Mouse (Mus musculus): Measurements from ENCODE around the gene Olfr187. TPM values are rescaled to one million over a fixed set of nuclear protein-coding genes. Genes with fewer than 3 reads are reported as not detected.
"Not testable (repeated sequence)": the region's sequence is repeated elsewhere in the genome, so short reads cannot be mapped to it uniquely, and the experiment has no call there.

The Olfr187 gene
- total RNA-seq (2014; rRNA removed) (not detected in 2 replicates), polyA plus RNA-seq (2015; fragmentation: Nextera tagmentation; extraction: Ambion mirVana) (not detected in 2 replicates)

DNA sequence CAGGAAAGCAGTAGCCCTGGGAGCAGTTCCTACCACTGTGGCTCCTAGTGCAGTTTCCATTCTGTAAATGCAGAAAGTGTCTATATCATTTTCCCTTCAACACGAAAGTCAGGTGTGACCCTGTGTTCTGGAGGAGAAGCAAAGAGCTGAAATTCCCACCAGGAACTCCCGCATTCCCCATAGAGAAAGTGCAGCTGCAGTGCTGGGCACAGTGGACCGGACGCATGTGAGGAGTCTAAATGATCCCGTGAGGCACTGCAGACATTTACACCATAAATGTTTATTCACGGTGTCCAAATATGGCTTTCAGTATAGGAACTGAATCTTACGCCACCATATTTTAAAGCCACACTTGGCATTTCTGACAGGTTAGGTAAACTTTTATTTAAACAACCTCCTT, at the start of gene Olfr187:
Olfr187 (minus strand) TSS at position 58 of the 400 bp plus-strand sequence.
- no peak for DNase-seq (ENCODE audit: low spot score)
- Histone ChIP-seq H3K36me3 (ENCODE audit: insufficient read depth, low read length) (no peaks in the 10 kb centered on the region), H3K4me3 (ENCODE audit: low read length) (no peak within 1 kb of the TSS), H3K9me3 (ENCODE audit: low read length) (no peaks in the 10 kb centered on the region), H3K4me1 (ENCODE audit: insufficient read depth, low read length) (no peaks in the 10 kb centered on the region), H3K27me3 (ENCODE audit: insufficient read depth, low read length) (no peaks in the 10 kb centered on the region), H3K27ac (no peak within 1 kb of the TSS), H3K4me2 (ENCODE audit: low read depth, low read length) (no peak within 1 kb of the TSS), H3K9ac (replicated peaks; ENCODE audit: low read length) (no peak within 1 kb of the TSS)
- TF ChIP-seq CTCF (IDR thresholded peaks at IDR 0.05; ENCODE audit: low read depth) = no peak
- no peak for ATAC-seq
- 89% methylated on average over 7 of the region's 7 CpGs for WGBS

DNA sequence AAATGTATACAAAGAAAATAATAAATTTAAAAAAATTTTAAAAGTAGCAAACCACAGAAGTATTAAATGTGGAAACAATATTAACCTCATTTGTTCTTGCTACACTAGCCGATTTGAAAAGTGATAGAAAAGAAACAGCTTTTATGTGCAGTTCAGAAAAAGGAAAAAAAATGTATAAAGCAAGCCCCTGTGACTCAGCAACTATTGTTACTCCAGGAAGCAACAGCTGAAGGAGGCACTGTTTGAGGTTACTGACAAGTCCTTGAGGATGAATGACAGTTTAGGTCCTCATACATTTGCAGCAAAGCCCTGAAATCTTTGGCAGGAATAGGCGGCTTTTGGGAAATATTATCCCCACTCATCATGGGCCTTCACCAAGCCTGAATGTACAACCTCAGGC, 41.5 kb upstream of the Olfr187 start:
- not testable (repeated sequence) for H3K27ac ChIP-seq; H3K4me1 ChIP-seq (ENCODE audit: insufficient read depth, low read length); ATAC-seq; DNase-seq (ENCODE audit: low spot score); H3K4me2 ChIP-seq (ENCODE audit: low read depth, low read length); H3K36me3 ChIP-seq (ENCODE audit: insufficient read depth, low read length); H3K27me3 ChIP-seq (ENCODE audit: insufficient read depth, low read length); H3K9me3 ChIP-seq (ENCODE audit: low read length); H3K4me3 ChIP-seq (ENCODE audit: low read length); H3K9ac ChIP-seq (replicated peaks; ENCODE audit: low read length)
- 77% methylated on average over 2 of the region's 2 CpGs for WGBS

DNA sequence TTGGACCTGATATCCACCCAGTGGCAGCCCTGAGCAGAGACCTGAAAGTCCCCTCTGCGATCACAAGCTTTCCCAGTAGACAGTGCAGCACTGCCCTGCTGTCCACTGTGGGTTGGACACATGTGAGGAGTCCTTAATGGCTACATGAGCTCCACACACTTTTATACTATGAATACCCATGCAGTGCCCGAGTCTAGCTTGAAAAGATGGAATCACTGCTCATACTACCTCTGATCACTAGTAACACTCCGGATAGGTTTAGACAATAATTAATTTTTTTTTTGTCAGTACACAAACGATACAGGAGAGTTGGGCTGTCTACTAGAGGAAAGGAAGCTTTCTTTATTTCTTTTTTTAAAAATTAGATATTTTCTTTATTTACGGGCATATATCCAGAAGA, 38.3 kb upstream of the Olfr187 start, which contains the start of gene Olfr190:
Olfr190 (minus strand) TSS at position 101 of the 400 bp plus-strand sequence.
- WGBS = 90% methylated on average over 5 of the region's 5 CpGs
- Histone ChIP-seq H3K36me3 (ENCODE audit: insufficient read depth, low read length) (no peaks in the 10 kb centered on the region), H3K9me3 (ENCODE audit: low read length) (no peaks in the 10 kb centered on the region), H3K27ac (no peak within 1 kb of the TSS), H3K4me1 (ENCODE audit: insufficient read depth, low read length) (no peaks in the 10 kb centered on the region), H3K9ac (replicated peaks; ENCODE audit: low read length) (no peak within 1 kb of the TSS), H3K27me3 (ENCODE audit: insufficient read depth, low read length) (no peaks in the 10 kb centered on the region), H3K4me3 (ENCODE audit: low read length) (no peak within 1 kb of the TSS), H3K4me2 (ENCODE audit: low read depth, low read length) (no peak within 1 kb of the TSS)
- no peak for ATAC-seq
- DNase-seq (ENCODE audit: low spot score) = no peak
- no peak for TF ChIP-seq CTCF (IDR thresholded peaks at IDR 0.05; ENCODE audit: low read depth)

DNA sequence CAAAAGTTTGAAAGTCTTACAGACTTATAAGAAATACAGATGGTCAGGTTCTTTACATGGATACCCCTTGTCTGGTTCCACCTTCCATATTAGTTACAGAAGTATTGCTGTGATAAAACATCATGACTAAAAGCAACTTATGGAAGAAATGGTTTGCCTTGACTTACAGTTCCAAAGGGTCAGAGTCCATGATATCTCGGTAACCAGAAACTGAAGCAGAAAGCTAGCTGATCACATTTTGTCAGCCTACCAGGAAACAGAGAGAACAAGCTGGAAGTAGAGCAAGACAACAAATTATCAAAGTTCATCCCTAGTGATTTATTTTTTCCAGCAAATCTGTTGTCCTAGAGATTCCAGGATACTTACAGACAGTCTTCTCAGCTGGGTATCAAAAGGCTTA, 34.0 kb upstream of the Olfr187 start:
- WGBS = 93% methylated on average over 1 of the region's 1 CpGs
- no peak overlapping the region for H3K4me3 ChIP-seq (ENCODE audit: low read length)
- no peaks in the 10 kb centered on the region for H3K36me3 ChIP-seq (ENCODE audit: insufficient read depth, low read length)
- H3K9me3 ChIP-seq (ENCODE audit: low read length) = no peaks in the 10 kb centered on the region
- ATAC-seq (no peak), DNase-seq (ENCODE audit: low spot score) (no peak)
- H3K4me1 ChIP-seq (ENCODE audit: insufficient read depth, low read length) = no peaks in the 10 kb centered on the region
- H3K27ac ChIP-seq = no peak overlapping the region
- no peak for TF ChIP-seq CTCF (IDR thresholded peaks at IDR 0.05; ENCODE audit: low read depth)
- H3K4me2 ChIP-seq (ENCODE audit: low read depth, low read length) = no peak overlapping the region
- H3K27me3 ChIP-seq (ENCODE audit: insufficient read depth, low read length) = no peaks in the 10 kb centered on the region
- no peak overlapping the region for H3K9ac ChIP-seq (replicated peaks; ENCODE audit: low read length)

DNA sequence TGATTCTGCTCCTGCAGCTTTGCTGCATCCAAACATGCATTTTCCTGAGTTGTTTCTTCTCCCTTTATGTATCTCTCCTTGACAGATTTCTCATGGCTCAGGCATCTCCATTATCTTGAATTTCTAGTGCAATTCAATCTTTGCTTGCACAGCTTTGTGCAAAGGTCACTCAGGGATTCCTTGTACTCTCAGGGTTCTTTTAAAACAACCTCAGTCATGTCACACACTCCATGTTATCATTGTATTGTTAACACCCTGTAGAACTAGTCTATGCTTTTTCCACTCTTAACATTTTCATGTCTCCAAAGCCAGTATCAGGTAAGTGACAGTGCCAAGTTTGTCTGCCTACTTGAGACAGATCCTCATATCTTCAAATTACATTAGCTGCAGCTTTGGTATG, 32.2 kb upstream of the Olfr187 start:
- DNase-seq (ENCODE audit: low spot score) (no peak), ATAC-seq (no peak)
- TF ChIP-seq CTCF (IDR thresholded peaks at IDR 0.05; ENCODE audit: low read depth) = no peak
- Histone ChIP-seq H3K27me3 (ENCODE audit: insufficient read depth, low read length) (no peaks in the 10 kb centered on the region), H3K9me3 (ENCODE audit: low read length) (no peaks in the 10 kb centered on the region), H3K36me3 (ENCODE audit: insufficient read depth, low read length) (no peaks in the 10 kb centered on the region), H3K4me1 (ENCODE audit: insufficient read depth, low read length) (no peaks in the 10 kb centered on the region), H3K9ac (replicated peaks; ENCODE audit: low read length) (no peak overlapping the region), H3K27ac (no peak overlapping the region), H3K4me2 (ENCODE audit: low read depth, low read length) (no peak overlapping the region), H3K4me3 (ENCODE audit: low read length) (no peak overlapping the region)

DNA sequence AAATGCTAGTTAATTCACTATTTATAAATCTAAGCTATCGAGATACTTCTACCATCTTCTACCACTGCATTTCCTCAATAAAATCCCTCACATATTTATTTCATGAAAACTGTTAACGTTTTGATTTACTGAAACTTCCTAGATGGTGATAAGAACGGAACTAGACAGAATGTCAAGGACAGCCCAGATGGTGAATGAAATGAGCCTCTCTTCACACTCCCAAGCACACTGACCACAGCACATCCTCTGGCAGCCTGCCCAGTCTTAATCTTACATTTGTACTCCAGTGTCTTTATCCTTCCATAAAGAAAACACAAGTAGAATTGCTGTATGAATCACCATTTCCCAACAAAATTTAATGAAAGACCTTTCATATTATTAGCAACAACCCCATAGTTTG, 22.8 kb upstream of the Olfr187 start:
- peak; percentile 70; the same call in 1 of the 2 replicates for ATAC-seq
- H3K9ac ChIP-seq (replicated peaks; ENCODE audit: low read length); DNase-seq (ENCODE audit: low spot score); H3K4me3 ChIP-seq (ENCODE audit: low read length); H3K27me3 ChIP-seq (ENCODE audit: insufficient read depth, low read length); H3K36me3 ChIP-seq (ENCODE audit: insufficient read depth, low read length); H3K4me1 ChIP-seq (ENCODE audit: insufficient read depth, low read length); H3K27ac ChIP-seq; H3K4me2 ChIP-seq (ENCODE audit: low read depth, low read length); H3K9me3 ChIP-seq (ENCODE audit: low read length): not testable (repeated sequence)
- 70% methylated on average over 3 of the region's 3 CpGs for WGBS

DNA sequence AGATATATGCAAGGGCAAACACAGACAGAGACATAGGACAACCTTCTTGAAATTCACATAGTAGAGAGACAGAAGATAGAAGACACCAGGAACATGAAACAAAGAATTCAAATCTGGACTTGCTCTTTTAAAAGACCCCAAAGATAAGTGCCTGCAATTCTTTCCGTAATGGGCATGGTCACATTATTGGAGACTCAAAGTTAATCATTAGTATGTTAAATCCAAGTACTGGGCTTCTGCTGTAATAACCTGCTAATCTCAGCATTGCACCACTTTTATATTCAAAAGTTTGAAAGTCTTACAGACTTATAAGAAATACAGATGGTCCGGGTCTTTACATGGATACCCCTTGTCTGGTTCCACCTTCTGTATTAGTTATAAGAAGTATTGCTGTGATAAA, 9.7 kb upstream of the Olfr187 start:
- not testable (repeated sequence) for H3K4me2 ChIP-seq (ENCODE audit: low read depth, low read length); H3K4me3 ChIP-seq (ENCODE audit: low read length); H3K27me3 ChIP-seq (ENCODE audit: insufficient read depth, low read length); H3K9me3 ChIP-seq (ENCODE audit: low read length); H3K27ac ChIP-seq; DNase-seq (ENCODE audit: low spot score); H3K4me1 ChIP-seq (ENCODE audit: insufficient read depth, low read length); ATAC-seq; H3K36me3 ChIP-seq (ENCODE audit: insufficient read depth, low read length); H3K9ac ChIP-seq (replicated peaks; ENCODE audit: low read length)
- WGBS = 94% methylated on average over 2 of the region's 2 CpGs

Data from hindbrain, postnatal 0 days (tissue).